Comparison of ENCODE assay signal across 11 mouse cellular contexts in the genomic region with DNA sequence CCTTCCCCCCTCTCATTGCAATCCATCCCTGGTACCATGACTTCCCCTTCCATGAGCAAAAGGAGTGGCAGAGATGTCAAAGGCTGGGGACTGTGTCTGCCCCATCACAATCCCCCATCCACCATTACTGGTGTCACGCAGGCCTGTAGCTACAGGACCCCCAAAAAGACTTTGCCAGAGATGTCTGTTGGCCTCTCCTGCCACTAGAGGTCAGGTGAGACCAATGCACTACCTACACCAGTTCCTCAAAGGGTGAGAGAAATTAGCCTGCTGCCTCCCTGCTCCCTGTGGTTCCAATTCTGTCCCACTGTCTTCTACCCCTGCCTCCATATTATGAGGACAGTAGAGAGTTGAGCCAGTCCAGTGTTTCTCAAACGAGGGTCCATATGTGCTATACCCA. TPM values are rescaled to one million over a fixed set of nuclear protein-coding genes. Genes with fewer than 3 reads are reported as not detected.
DNase-seq lines count a peak whose midpoint lies in the region; ATAC-seq and TF ChIP-seq lines count a peak whose summit lies in the region.
"Had no signal": no experiment of that assay in that cellular context is flagged by ENCODE, and none has a peak within 500 bp of the region (broad histone marks: within the 10 kb centered on the region; RNA-seq: fewer than 3 reads in every experiment).

No protein-coding gene starts in this region.

- 54% methylated on average over 2 of the region's 2 CpGs for whole genome bisulfite sequencing in neural tube, embryonic 13.5 days
- 64% methylated on average over 2 of the region's 2 CpGs for WGBS in hindbrain, postnatal 0 days

- no peaks in the 10 kb centered on the region for H3K27me3 ChIP-seq in neural tube, embryonic 13.5 days
- H3K27me3 ChIP-seq in hindbrain, postnatal 0 days (ENCODE audit: insufficient read depth, low read length), result no peaks in the 10 kb centered on the region

- no peak overlapping the region for H3K4me3 ChIP-seq in neural tube, embryonic 13.5 days
- no peak overlapping the region for H3K4me3 ChIP-seq in hindbrain, postnatal 0 days (ENCODE audit: low read length)

- no peak overlapping the region for H3K9ac ChIP-seq in neural tube, embryonic 13.5 days
- H3K9ac ChIP-seq in hindbrain, postnatal 0 days (replicated peaks; ENCODE audit: low read length), result no peak overlapping the region

- H3K36me3 ChIP-seq in neural tube, embryonic 13.5 days, result peaks cover 19% of the 10 kb centered on the region; the same call in 1 of the 2 replicates
- peaks cover 4% of the 10 kb centered on the region; the same call in 1 of the 2 replicates for H3K36me3 ChIP-seq in hindbrain, postnatal 0 days (ENCODE audit: insufficient read depth, low read length)

- peak; percentile 33 for DNase-seq in heart, postnatal 4 days
- no peak for DNase-seq in heart, adult 11 months
- no peak for DNase-seq in neural tube, embryonic 10.5 days (ENCODE audit: extremely low spot score, low spot score)
- DNase-seq in hindbrain, postnatal 0 days (ENCODE audit: low spot score), result peak; percentile 67
- no peak for DNase-seq in frontal cortex, postnatal 25 days (ENCODE audit: low spot score in 2 of 2)
- no peak for DNase-seq in adrenal gland, postnatal 36 days
- DNase-seq: adrenal gland, postnatal 10 days; gastrocnemius, postnatal 10 days had no signal

- H3K4me1 ChIP-seq in neural tube, embryonic 13.5 days (replicated peaks), result 0 out of 2 replicates have a peak, but pooled peaks cover 5% of the 10 kb centered on the region
- H3K4me1 ChIP-seq in hindbrain, postnatal 0 days (ENCODE audit: insufficient read depth, low read length), result no peaks in the 10 kb centered on the region

- peak; percentile 79 for TF ChIP-seq CTCF in hindbrain, postnatal 0 days (IDR thresholded peaks at IDR 0.05; ENCODE audit: low read depth)

- ATAC-seq in neural tube, embryonic 13.5 days (ENCODE audit: low read depth), result peak; percentile 32; the same call in 1 of the 2 replicates
- peak; percentile 60 for ATAC-seq in hindbrain, postnatal 0 days
- no peak for ATAC-seq in megakaryocyte, adult 5-6 weeks (ENCODE audit: poor library complexity, severe bottlenecking)

- no peaks in the 10 kb centered on the region for H3K9me3 ChIP-seq in neural tube, embryonic 13.5 days
- no peaks in the 10 kb centered on the region for H3K9me3 ChIP-seq in hindbrain, postnatal 0 days (ENCODE audit: low read length)

- H3K27ac ChIP-seq in neural tube, embryonic 13.5 days (replicated peaks), result no peak overlapping the region
- H3K27ac ChIP-seq in hindbrain, postnatal 0 days, result no peak overlapping the region

- no peak overlapping the region for H3K4me2 ChIP-seq in neural tube, embryonic 13.5 days
- H3K4me2 ChIP-seq in hindbrain, postnatal 0 days (ENCODE audit: low read depth, low read length), result no peak overlapping the region

RNA-seq across cellular contexts. Expression of gene Olfr412, which starts 40.3 kb away (rescaled TPM):
- not detected for total RNA-seq in heart, postnatal 4 days (2021)
- polyA plus RNA-seq in neural tube, embryonic 13.5 days (2015; fragmentation: Nextera tagmentation; extraction: Ambion mirVana), result not detected in 2 replicates
- total RNA-seq in hindbrain, postnatal 0 days (2014; rRNA removed), result not detected in 2 replicates
- not detected in 2 replicates for polyA plus RNA-seq in hindbrain, postnatal 0 days (2015; fragmentation: Nextera tagmentation; extraction: Ambion mirVana)
- total RNA-seq in megakaryocyte, adult 5-6 weeks (2015), result not detected in 2 replicates
- not detected in 2 replicates for total RNA-seq in megakaryocyte, adult 5-6 weeks (2017)
- total RNA-seq in adrenal gland, postnatal 36 days (2021), result not detected
- total RNA-seq: adrenal gland, postnatal 10 days; gastrocnemius, postnatal 10 days had no signal
- polyA plus RNA-seq: limb, embryonic 11.5 days had no signal

RNA-seq across cellular contexts. Expression of gene Olfr411, which starts 49.7 kb away (rescaled TPM):
- not detected for total RNA-seq in heart, postnatal 4 days (2021)
- polyA plus RNA-seq in neural tube, embryonic 13.5 days (2015; fragmentation: Nextera tagmentation; extraction: Ambion mirVana), result not detected in 2 replicates
- not detected in 2 replicates for total RNA-seq in hindbrain, postnatal 0 days (2014; rRNA removed)
- not detected in 2 replicates for polyA plus RNA-seq in hindbrain, postnatal 0 days (2015; fragmentation: Nextera tagmentation; extraction: Ambion mirVana)
- not detected in 2 replicates for total RNA-seq in megakaryocyte, adult 5-6 weeks (2015)
- total RNA-seq in megakaryocyte, adult 5-6 weeks (2017), result not detected in 2 replicates
- total RNA-seq in adrenal gland, postnatal 36 days (2021), result not detected
- total RNA-seq: adrenal gland, postnatal 10 days; gastrocnemius, postnatal 10 days had no signal
- polyA plus RNA-seq: limb, embryonic 11.5 days had no signal

Comparison
In these comparisons a context has a peak if more than half of its experiments do, and no peak if none do; other contexts are left out.
1. DNase-seq: peak in heart, postnatal 4 days (single experiment) and hindbrain, postnatal 0 days (single experiment); none in heart, adult 11 months (single experiment), neural tube, embryonic 10.5 days (single experiment), frontal cortex, postnatal 25 days (0 of 2) and adrenal gland, postnatal 36 days (0 of 2).